Mouse (Mus musculus): ENCODE measurements around the gene Cbx7.

- TF ChIP-seq POLR2A (IDR thresholded peaks at IDR 0.05; ENCODE audit: extremely low read depth, insufficient read depth, low read length) (no peak), CTCF (IDR thresholded peaks at IDR 0.05; ENCODE audit: low read depth, low read length) (no peak)
These were observed 42.2 kb downstream of the Cbx7 start for GRCm38 (mm10) chr15:79928736-79929135.
